Mouse (Mus musculus): ENCODE data around the gene Trp53i11.

DNA sequence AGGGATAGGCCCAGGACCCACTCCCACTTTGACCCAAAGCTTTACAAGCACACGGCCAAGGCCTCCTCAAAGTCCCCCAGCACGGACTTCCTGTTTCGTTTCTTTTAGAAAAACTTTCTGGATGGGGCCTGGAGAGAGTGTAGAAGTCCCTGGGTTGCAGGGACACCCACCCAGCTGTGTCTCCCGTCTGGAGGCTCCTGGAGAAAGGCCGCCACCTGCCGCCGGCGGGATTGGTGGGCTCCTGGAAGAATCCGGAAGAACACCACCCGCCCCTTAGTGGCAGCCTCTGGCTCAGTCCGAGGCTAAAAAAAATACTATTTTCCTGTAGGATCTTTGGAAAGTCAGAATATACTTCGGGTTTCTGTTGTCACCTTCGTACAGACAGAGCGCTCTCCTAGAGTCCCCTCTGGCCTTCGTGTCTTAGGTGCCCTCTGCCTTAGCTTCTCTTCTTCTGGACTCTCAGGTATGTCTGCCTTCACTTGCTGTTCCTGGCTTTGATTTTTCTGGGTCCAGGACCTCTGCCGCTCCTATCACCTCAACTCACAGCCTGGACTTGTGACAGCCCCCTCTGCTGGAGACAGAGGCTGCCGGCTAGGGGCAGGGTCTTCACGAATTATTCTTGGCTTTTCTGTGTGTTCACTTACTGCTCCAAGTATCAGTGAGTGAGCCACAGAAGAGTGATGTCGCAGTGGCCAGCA is 1.6 kb downstream of the Trp53i11 start:
- TF ChIP-seq CTCF (IDR thresholded peaks at IDR 0.05; ENCODE audit: low read depth, low read length): no peak
- TF ChIP-seq GATA1 (IDR thresholded peaks at IDR 0.05; ENCODE audit: borderline replicate concordance, low read length): no peak

Measured in G1E (cell line).